Mouse (Mus musculus) c-Kit-positive CD71-positive TER-119-positive erythroid progenitor cells, embryonic 14.5 days (primary cell): ENCODE results near the gene Ubac2.

Source experiments
- DNase-seq: peaks from one replicate; pipeline ENCODE4 v3.0.0-alpha.2; 2013; ENCODE audit warnings: low spot score

Ubac2 gene

DNA sequence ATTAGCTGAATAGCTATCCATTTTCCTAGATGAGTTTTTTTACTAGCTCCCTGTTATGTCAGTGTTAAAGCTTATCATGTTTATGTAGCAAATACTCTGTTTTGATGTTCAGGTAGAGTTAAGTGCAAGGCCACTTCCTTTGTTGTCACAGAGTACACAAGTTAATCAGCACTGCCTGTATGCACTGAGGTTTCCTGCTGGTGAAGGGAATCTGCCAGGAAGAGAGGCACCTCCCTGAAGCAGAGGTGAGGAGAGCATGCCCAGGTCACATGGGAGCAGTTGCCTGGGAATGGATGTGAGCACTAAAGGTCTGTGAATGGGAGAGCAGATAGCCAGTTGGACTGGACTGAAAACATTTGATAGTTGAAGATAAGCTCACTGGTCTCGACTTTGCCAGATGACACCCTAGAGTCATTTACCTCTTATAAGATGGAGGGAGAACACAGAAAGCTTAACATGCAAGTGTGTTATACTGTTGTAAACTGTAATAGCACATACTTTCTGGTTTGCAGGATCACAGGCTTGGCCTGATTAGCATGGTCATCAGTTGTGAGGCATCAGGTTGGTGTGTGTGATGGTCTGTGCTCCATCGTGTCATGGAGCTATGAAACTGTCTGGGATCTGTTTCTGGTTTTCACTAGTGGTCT, 73.1 kb downstream of the Ubac2 start:
- DNase-seq: no peak

DNA sequence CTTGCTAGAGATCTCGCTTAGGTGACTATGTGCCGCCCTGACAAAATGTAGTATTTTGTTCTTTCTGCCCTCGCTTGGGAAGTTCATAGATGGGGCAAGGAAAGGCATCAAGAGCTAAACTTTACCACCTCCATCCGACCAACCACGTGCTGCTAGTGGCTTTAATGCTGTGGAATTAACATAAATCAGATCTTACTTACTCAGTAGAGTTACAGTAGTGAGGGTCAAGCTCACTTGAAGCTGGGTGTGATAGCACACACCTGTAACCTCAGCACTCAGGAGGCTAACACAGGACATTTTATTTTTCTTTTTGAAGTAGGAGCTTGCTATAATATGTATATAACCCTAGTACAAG, 73.6 kb downstream of the Ubac2 start:
- DNase-seq: no peak

DNA sequence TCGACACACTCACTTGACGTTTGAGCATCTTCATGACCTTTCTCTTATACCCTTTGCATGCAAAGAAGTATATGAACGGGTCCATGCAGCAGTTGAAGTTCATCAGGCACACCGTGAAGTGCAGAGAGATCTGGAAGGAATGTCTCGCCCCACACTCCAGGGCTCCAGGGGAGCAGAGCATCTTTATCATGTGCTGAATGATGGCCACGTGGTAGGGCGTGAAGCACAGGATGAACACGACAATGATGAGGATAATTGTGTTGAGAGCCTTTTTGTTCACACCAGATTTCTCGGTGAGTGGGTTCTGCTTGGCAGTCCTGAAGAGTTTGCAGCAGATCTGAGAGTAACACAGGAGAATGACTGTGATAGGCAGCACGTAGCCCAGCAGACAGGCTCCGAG, 75.7 kb downstream of the Ubac2 start:
- no peak for DNase-seq

DNA sequence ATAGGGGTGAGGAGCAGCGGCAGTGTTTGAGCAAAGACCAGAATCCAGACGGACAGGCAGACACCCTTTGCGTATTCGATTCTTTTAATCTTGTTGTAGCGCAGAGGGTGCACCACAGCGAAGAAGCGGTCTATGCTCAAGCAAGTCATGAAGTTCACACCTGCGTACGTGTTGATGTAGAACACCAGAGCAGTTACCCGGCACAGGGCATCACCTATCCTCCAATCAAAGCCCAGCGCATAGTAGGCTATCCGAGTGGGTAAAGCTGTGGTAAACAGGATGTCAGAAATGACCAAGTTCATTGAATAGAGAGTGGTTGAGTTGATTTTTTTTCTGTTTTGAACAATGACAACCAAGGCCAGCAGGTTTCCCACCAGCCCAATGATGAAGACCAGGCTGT, 76.2 kb downstream of the Ubac2 start:
- DNase-seq: no peak

DNA sequence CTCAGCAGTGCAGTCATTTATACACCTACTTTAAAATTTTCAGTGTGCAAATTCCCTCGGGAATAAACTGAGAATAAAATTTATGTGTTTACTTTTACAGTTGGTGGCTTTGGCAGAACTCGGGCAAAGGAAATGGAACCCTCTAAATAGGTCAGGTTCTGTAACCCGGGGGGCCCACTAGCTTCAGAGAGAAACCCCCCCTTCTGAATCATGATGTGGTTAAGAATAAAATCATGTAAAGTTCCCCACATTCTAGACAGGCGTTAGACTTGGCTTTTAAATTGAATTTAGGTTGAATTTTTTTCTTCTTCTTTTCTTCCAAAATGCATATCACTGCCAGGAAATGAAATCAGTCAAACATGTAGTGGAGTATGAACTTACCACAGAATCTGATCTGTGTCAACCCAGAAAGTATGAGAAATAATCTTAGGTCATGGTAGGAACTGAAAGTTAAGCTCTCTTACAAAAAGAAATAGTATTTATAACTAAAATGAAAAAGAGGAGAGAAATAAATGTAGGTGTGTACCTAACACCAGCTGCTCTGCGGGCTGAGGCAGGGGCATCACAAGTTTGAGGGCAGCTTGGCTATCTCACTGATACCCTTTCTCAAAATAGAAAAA, 76.9 kb downstream of the Ubac2 start:
- no peak for DNase-seq

DNA sequence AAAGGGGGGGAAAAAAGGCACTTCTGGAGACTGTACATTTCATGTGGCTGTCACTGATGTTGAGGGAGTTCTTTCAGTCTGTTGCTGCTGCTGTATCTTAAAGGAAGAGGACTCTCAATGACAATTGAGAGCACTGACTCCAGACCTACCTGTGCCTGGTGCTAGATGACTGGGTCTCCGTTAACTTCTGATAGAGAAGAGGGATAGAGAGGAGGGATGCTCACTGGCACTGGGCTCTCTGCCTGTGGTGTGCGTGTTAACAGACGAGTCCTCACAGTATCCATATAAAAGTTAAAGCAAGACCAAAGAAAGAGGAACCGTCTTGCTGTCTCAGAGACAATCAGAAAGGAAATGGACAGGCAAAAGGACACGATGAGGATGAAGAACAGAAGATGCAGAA, 77.9 kb downstream of the Ubac2 start:
- DNase-seq: no peak

DNA sequence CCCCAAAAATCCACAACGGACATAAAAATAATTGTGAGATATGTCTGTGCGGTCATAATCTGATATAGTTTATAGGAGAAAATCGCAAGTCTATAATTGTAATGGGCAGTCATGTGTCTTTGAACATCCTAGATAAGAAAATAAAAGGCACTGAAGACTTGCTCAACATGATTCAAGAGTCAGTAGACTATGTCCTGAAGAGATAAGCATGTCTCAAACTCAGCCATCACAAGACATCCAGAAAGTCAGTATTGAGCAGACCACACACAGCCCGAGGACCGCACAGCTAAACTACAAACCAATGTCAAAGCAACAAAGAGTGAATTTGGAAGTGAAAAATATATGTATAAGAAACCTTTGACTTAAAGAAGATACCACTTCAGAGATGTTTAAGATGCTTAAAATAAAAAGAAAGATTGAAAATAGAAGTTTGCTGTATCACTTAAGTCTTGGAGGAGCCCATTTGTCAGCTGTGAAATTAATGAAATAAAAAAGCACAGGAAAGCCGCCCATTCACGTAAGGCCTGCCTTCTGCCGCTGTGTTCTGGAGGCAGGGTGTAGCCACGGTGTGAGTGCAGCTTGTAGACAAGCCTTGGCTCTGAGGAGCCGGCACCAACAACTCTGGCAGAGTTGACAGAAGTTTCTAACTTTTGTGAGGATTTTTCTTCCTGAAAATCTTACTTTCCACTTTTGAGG, 78.9 kb downstream of the Ubac2 start:
- DNase-seq: no peak

DNA sequence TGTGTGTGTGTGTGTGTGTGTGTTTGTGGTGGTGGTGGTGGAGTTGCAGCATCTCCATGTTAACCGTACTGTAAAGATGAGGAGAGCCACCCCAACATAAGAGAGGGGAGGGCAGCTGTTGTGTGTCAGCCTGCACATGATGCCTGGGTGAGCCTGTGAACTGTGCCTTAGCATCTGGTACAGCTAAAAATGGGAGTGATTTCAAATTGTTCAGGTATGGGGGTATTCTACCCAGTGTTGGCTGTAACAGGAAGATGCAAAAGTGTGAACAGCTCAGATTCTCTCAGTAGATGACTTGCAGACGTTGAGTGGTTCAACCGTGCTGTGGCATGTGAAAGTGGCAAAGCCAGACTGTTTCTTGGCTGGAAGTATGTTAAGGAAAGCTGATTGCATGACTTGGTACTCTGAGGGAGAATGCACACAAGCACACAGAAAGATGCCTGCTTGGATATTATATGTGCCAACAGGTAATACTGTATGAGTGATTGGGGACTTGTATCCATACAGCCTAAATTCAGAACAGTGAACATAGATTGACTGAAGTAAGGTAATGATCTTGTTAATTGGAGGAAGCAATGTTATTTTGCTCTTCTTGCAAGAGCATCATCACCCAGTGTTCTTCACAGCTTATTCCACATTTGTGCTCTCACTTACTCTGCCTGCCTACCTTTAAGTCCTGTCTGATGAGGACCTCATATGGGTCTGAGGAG, 79.8 kb downstream of the Ubac2 start:
- no peak for DNase-seq

DNA sequence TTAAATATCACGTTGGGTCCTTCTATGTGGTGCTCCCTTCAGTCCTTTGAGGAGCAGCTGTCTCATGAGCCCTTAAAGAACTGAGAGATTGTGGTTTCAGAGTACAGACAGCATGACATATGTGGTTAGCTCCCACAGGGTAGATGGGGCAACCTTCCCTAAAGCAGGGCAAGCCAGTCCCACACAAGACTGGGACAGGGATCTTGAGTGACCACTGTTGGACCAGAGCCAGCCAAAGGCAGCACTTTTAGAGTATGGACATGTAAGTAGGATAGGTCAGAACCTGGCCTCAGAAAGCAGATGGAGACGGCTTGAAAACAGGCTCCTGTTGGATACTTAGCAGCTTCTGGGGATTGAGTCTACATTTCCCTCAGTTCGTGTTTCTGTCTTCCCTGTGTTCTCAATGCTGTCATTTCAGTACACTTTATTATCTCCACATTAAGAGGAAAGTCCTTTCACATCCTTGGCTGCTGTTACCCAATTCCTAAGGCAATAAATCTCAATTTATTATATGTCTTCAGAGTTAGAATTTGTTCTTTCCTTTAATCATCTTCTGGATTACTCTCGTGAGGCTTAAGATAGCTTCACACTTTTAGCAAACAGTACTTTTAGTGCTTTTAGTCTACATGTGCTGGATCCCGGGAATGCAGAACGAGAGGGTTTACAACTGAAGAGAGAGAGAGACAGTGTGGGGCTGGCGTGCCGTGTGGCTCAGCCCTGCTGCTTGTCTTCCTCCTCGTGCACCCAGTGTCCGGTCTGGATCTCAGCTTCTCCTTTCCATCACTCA, 80.5 kb downstream of the Ubac2 start:
- DNase-seq: no peak

DNA sequence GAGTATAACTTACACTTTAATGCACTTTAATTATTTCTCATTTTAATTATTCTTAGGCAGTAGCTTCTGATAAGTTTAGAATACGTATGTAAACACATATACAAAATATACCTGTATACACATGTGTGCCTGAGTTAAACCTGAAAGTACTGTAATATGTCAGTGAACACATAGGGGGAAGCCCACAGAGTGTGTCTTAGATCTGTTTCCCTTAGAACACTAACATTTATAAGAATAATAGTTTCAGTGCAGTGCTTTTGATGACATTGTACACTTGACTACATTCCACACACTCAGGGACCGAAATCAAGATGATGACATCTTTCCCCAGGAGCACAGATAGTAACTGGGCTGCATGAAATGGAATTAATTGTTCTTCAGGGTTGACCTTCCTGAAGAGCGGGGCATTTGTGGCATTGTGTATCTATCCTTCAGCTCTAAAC, 81.1 kb downstream of the Ubac2 start:
- no peak for DNase-seq

DNA sequence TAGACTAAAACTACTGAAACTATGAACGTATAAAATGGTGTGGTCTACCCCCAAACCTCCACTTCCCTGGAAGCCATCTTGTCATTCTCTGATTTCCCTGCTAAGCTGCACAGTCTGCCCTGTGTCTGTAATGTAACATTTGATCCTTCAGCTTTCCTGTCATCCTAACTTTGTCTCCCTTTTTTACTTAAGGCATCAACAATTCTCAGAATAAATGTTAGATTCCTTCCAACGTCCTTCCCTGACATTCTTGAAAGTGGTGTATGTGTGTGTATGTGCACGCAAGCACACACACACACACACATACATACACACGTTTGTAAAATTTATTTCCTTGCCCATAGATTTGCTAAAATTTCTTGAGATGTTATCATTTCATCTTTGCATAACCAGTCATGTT, 81.6 kb downstream of the Ubac2 start:
- no peak for DNase-seq

DNA sequence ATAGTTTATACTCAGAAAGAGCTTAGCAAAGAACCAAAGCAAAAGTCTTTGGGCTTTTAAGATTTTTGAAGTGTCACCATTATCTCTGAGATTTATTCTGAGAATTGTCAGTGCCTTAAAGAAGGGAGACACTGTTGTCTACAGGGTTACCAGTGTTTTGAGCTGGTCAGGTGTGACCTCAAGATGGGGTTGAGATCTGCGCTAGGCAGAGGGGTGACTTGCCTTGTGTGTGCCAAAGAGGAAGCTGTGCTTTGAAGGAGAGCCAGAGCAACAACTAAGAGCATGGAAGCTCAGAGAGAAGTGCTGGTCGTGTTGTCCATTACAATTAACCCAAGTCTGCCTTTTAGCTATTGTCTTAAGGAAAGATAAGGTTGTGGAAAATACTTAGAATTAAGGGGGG, 82.1 kb downstream of the Ubac2 start:
- DNase-seq: no peak

DNA sequence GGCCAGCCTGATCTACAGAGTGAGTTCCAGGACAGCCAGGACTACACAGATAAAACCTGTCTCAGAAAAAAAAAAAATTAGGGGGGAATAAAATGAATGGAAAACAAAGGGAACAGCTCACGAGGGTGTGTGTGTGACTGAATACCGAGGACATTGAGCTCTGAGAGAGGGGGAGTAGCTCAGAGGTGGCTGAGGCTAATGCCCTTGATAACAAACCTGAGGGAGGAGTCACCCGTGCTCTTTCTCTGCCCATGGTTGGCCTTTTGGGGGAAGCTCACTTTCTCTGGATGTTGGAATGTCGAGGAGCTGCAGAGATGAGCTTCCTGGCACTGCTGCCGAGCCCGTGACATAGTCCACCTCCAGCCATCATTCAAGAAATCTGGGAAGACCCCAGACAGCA, 82.6 kb downstream of the Ubac2 start:
- no peak for DNase-seq

DNA sequence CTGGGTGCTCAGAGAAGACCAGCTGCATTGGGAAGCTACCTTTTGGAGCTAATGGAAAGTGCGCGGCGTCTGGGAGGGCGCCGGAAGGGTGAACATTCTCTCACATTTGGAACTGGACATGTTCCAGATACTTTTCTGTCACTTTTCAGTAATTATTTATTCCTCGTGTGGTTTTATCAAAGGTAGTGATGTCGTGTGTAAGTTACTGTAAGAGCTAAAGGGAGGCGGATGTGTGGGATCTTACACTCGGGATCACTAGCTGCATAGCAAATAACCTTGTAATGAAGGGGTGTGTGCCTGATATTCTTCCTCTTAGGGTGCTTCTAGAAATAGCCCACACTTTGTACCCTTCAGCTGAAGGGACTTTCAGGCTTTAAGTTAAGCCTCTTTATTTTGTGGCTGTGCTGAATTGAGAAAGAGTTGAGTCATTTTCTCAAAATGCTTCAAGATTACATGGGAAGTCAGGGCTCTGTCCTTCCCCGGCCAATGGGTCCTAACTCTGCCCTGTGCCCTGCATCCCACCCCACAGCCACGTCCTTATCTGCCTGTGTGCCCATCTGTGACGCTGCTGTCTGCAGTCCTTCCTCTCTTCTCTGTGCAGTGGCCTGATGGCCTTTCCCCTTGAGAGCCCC, 83.2 kb downstream of the Ubac2 start:
- DNase-seq: no peak

DNA sequence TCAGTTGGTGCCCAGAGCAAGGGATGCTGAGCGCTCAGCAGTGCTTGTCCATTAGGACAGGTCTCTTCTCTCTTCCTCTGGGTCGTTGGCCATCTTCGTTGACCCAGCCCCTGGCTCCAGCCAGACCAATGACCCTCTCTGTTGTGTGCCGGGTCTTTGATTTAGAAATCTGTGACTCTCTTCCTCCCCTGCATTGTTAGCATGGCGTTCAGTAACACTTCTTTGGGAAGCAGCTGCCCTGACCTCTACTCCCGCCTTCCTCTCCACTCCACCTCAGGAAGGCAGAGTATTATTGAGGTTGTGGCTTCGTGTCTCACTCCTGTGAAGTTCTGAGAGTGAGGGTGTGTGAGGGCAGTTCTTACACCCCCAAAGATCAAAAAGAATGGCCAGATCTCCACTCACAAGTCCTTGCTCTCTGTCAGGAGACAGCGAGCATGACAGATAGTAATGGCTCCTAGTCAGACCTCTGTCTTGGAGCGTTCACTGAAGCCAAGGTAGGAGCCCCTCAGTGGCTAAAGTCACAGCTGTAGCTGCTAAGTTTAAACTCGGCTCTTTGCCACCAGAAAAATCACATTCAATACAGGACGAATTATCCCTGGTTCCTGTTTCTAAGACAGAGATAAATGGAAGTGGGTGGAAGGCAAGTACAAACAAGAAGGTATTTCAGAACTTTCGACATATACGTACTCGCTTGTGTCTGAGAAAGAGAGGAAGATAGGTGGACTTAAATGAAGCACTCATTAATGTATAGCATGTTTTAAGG, 83.9 kb downstream of the Ubac2 start:
- no peak for DNase-seq

DNA sequence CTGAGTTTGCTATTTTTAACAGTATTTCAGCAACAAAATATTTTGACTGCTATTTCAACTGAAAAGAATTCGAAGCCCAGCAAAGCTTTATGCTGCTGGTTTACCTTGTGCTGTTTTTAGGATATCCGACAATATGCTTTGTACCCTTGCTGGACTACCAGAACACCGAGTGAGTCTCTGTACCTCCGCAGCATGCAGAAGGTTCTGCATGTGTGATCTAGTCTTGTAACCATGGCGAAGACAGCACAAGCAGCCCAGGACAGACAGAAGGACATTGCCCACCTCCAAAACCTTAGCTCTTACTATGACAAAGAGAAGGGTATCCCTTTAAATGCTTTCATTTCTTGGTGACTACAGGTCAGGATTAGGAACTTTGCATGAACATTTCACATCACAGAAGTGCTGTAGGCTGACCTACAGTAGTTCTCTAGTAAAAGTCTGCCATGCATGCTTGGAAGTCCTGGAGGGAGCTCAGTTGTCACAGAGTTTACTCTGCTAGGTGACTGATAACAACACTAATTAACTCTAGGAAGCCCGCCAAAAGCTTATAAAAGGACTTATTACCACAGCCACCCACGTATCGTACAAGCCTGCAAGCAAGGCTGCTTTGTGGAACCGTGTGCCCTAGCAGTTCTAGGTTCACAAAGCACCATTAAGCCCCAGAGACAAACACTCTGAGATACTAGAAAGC, 85.0 kb downstream of the Ubac2 start:
- DNase-seq: no peak

DNA sequence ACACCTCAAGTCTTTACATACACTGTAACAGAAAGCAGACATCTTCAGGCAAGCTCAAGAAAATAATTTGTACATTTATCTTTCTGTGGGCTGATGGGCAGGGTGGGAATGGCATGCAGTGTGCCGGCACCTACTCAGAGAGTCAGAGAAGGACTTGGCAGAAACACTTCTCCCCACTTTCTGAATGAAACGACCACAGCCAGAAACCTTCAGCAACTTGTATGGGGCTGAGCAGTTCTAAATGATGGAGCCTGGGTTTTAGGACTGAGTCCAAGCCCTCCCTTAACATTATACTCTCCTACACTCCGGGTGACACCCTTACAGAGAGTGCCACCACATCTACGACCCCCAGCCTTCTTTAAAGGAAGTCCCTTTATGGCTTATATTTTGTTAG, 85.5 kb downstream of the Ubac2 start:
- no peak for DNase-seq

DNA sequence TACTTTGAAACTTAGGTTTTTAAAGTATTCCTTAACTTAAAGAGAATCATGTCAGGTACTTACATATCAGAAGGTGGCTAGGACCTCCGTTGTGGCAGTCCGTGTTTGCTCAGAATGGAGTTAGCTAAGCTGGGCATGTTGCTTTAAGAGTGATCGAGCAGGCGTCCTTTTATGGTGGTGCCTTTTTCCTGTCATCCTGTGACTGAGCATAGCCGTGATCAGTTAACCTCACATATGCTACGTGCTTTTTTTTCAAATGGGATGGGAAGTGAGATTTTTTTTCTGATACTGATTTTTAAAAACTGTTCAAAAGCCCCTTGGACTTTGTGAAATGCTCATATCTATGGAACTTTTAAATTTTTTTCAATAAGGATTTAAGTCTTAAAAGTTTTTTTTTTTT, 86.6 kb downstream of the Ubac2 start, which contains the start of gene Gpr183:
Gpr183 (minus strand) TSS at position 206 of the 400 bp plus-strand sequence.
- no peak for DNase-seq

DNA sequence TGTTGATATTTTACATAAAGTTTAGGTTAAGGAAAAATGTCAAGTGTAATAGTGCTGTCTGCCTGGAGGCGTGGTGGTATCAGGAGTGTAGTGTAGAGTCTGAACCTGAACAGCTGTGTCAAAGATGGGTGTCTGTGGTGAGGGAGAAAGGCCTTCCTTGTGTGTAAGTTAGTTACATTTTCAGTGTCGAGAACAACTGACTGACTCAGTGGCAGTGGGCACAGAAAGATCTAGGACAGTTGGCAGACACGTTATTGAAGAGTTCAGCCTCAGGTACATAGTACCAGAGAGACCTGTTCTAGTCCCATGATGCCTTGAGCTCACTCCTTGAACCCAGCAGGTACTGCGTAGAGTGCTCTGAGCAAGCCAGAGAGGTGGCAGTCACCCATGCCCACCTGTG, 87.0 kb downstream of the Ubac2 start:
- DNase-seq: no peak

DNA sequence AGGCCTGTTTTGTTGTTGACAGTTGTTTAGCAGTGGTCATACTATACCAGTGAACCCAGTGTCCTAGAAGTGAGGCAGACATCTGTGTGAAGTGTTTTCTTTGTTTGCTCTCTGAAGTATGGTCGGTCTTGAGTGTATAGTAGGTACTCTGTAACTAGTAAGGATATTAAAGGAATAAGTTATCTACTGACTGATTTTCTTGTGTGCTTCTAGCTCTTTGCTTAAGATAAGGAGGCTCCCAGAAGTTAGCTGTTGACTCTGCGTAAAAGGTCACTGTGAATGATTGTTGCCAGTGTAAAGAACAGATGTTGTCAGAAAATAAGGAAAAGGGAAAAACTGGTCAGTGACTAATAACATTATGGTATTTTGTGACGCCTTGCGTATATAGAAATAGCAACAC, 88.7 kb downstream of the Ubac2 start:
- no peak for DNase-seq
